Mouse (Mus musculus) layer of hippocampus, adult 18-20 months (tissue): Measurements from ENCODE around the gene Spata6. TPM values are rescaled to one million over a fixed set of nuclear protein-coding genes. Genes with fewer than 3 reads are reported as not detected.
A peak's percentile ranks its signal among the peaks of the same experiment; 100 is the strongest.

Experiments
- DNase-seq, 2 experiments: peaks; one replicate each; pipeline ENCODE4 v3.0.0; 2022; ENCODE audit warnings: low spot score in 2 of 2
- total RNA-seq, 2 experiments: library from RNA; stranded (reverse); gene quantifications; 2 replicates each; pipeline ENCODE4 v1.2.3; 2021

The Spata6 gene
- total RNA-seq, 2 experiments from 2014 or later: 4.3 to 4.9 TPM

DNA sequence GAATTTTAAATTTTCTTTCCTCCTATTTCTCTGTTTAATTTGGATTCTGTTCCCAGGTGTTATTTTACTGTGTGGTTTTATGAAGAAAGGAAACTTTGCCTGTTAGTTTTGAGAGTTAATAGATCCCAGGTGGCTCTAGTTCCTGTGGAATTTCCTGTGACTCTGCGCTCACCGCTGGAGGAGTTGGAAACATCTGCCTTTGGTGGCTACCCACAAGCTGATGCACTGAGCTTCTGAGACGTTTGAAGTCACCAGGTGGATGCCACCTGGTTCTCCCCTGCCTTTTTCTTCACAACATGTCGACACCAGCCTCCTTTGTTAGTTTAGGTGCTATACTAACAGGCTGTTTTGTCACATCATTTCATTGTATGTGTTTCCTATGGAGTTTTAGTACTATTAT is 97.7 kb downstream of the Spata6 start:
- DNase-seq: no peak

- DNase-seq: no peak
Observed at GRCm38 (mm10) chr4:111838882-111839281, 119.1 kb downstream of the Spata6 start.

DNA sequence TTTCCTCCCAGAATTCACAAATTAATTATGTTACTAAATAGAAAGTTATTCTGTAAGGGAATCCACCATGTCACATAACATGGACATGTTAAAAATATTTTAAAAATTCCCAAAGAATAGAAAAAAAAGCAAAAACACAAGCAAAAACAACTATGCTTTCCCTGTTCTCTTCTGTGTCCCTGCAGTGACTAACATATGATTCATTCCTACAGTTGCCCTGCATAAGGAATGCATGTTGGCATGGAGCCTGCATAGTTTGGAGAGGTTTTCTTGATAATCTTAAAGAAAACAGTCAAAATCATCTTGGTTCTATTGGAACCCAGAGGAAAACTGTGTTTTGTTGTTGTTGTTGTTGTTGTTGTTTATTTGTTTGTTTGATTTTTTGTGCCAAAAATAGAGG is 132.8 kb downstream of the Spata6 start:
- DNase-seq: no peak

DNA sequence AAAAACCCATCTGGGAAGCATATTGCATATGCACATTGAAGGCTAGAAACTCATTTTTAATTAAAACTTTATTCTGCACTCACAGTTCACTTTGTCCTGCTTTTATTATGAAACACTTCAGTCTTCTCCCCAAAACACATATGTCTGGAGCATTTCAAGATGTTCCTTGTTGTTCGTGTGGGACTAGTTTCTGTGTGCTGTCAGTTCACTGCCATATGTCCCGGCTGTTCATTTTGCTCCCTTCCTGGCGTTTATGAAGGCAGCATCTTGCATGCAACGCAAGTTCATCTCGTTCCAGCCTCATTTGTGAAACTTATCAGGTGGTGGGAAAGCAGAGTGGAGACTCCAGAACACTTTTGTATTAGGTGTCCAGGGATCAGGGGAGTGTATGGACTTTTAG is 146.9 kb downstream of the Spata6 start:
- peak; percentile 54 to 76 for DNase-seq

DNA sequence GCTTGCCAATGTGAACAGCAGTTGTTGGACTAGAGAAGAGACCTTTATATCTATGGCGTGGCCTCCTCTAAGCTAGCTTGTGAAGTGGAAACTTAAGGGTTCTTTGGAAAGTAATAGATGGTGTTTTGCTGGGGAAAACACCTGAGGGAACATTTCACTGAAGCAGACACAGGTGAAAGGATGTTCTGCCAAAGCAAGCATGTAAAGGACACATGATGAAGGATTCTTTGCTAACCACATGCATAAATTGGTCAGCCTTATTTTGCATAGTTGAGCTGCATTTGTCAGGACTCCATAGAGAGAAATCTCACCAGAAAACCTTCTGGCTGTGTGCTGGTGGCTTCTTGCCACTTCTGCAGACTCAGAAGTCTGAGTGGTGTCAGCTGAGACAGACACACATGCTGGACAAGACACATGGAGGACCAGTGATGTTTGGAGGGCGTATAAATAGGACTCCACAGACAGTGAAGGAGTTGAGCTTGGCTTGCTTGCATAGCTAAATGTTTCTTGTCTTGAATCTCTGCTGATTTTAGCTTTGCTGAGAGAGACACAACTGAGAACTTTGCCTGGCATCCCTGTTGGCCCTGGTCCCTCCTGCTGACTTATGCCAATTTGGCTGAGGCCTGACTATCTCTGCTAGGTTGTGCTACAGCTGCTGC is 148.1 kb downstream of the Spata6 start:
- DNase-seq: no peak

Other genes starting within 250 kb of the Spata6 start
- gene Slc5a9, start 182.9 kb downstream of the Spata6 start, total RNA-seq: not detected
- gene Skint8, start 199.4 kb downstream of the Spata6 start, total RNA-seq: not detected